Mouse (Mus musculus): ENCODE measurements around the gene Gm10382. TPM values are rescaled to one million over a fixed set of nuclear protein-coding genes. Genes with fewer than 3 reads are reported as not detected.
"Not testable (repeated sequence)": the region's sequence is repeated elsewhere in the genome, so short reads cannot be mapped to it uniquely, and the experiment has no call there.

Gene Gm10382
- polyA plus RNA-seq, 1 experiment from 2014 or later: 1.1 TPM

- no peaks in the 10 kb centered on the region for H3K9me3 ChIP-seq
- H3K36me3 ChIP-seq: peaks cover 57% of the 10 kb centered on the region
- no peak overlapping the region for H3K9ac ChIP-seq
- H3K4me3 ChIP-seq: no peak overlapping the region
- H3K4me1 ChIP-seq: peaks cover 7% of the 10 kb centered on the region; the same call in 1 of the 2 replicates
- ATAC-seq (ENCODE audit: low FRiP score, low read depth): no peak
- WGBS: 86% methylated on average over 4 of the region's 4 CpGs
- no peak overlapping the region for H3K4me2 ChIP-seq (replicated peaks)
- no peaks in the 10 kb centered on the region for H3K27me3 ChIP-seq (replicated peaks)
- H3K27ac ChIP-seq: no peak overlapping the region
Observed at GRCm38 (mm10) chr5:125413763-125414162, 24.6 kb downstream of the Gm10382 start.

- Histone ChIP-seq H3K36me3 (peaks cover 80% of the 10 kb centered on the region), H3K27me3 (replicated peaks) (no peaks in the 10 kb centered on the region), H3K4me2 (replicated peaks) (no peak overlapping the region), H3K9ac (no peak overlapping the region), H3K9me3 (no peaks in the 10 kb centered on the region), H3K4me3 (no peak overlapping the region), H3K27ac (no peak overlapping the region), H3K4me1 (no peaks in the 10 kb centered on the region)
- 95% methylated on average over 8 of the region's 8 CpGs for WGBS
- no peak for ATAC-seq (ENCODE audit: low FRiP score, low read depth)
Observed at GRCm38 (mm10) chr5:125416183-125416582, 27.1 kb downstream of the Gm10382 start.

GRCm38 (mm10) chr5:125418636-125419035 lies 29.5 kb downstream of the Gm10382 start:
- WGBS: 90% methylated on average over 12 of the region's 12 CpGs

GRCm38 (mm10) chr5:125419124-125419523 lies 30.0 kb downstream of the Gm10382 start:
- Histone ChIP-seq H3K4me2 (replicated peaks) (no peak overlapping the region), H3K36me3 (peaks cover 97% of the 10 kb centered on the region), H3K27me3 (replicated peaks) (no peaks in the 10 kb centered on the region), H3K27ac (no peak overlapping the region), H3K4me1 (no peaks in the 10 kb centered on the region), H3K9ac (no peak overlapping the region), H3K4me3 (no peak overlapping the region), H3K9me3 (no peaks in the 10 kb centered on the region)
- ATAC-seq (ENCODE audit: low FRiP score, low read depth): no peak
- WGBS: 86% methylated on average over 11 of the region's 11 CpGs

More at GRCm38 (mm10) chr5:125418636-125419035, 29.5 kb downstream of the Gm10382 start:
- ATAC-seq (ENCODE audit: low FRiP score, low read depth): no peak
- H3K4me3 ChIP-seq: no peak overlapping the region
- H3K9me3 ChIP-seq: no peaks in the 10 kb centered on the region
- no peak overlapping the region for H3K9ac ChIP-seq
- no peak overlapping the region for H3K27ac ChIP-seq
- H3K36me3 ChIP-seq: peaks cover 97% of the 10 kb centered on the region
- no peaks in the 10 kb centered on the region for H3K4me1 ChIP-seq
- H3K4me2 ChIP-seq (replicated peaks): no peak overlapping the region
- no peaks in the 10 kb centered on the region for H3K27me3 ChIP-seq (replicated peaks)

GRCm38 (mm10) chr5:125425698-125426276 lies 36.7 kb downstream of the Gm10382 start:
- no peak overlapping the region for H3K4me2 ChIP-seq (replicated peaks)
- 92% methylated on average over 10 of the region's 10 CpGs for WGBS
- no peaks in the 10 kb centered on the region for H3K27me3 ChIP-seq (replicated peaks)
- no peak overlapping the region for H3K9ac ChIP-seq
- no peak overlapping the region for H3K27ac ChIP-seq
- H3K9me3 ChIP-seq: no peaks in the 10 kb centered on the region
- H3K4me1 ChIP-seq: no peaks in the 10 kb centered on the region
- H3K4me3 ChIP-seq: no peak overlapping the region
- peaks cover 100% of the 10 kb centered on the region for H3K36me3 ChIP-seq
- ATAC-seq (ENCODE audit: low FRiP score, low read depth): no peak

GRCm38 (mm10) chr5:125426343-125426742 lies 37.2 kb downstream of the Gm10382 start:
- peaks cover 100% of the 10 kb centered on the region for H3K36me3 ChIP-seq
- no peaks in the 10 kb centered on the region for H3K4me1 ChIP-seq
- H3K4me2 ChIP-seq (replicated peaks): no peak overlapping the region
- H3K4me3 ChIP-seq: no peak overlapping the region
- 95% methylated on average over 10 of the region's 10 CpGs for WGBS
- no peaks in the 10 kb centered on the region for H3K27me3 ChIP-seq (replicated peaks)
- no peak for ATAC-seq (ENCODE audit: low FRiP score, low read depth)
- H3K27ac ChIP-seq: no peak overlapping the region
- H3K9ac ChIP-seq: no peak overlapping the region
- no peaks in the 10 kb centered on the region for H3K9me3 ChIP-seq

GRCm38 (mm10) chr5:125432324-125432723 lies 43.2 kb downstream of the Gm10382 start:
- H3K27me3 ChIP-seq (replicated peaks); H3K4me1 ChIP-seq; H3K4me3 ChIP-seq; H3K9me3 ChIP-seq; H3K27ac ChIP-seq; H3K9ac ChIP-seq; ATAC-seq (ENCODE audit: low FRiP score, low read depth): not testable (repeated sequence)
- H3K36me3 ChIP-seq: peaks cover 44% of the 10 kb centered on the region
- H3K4me2 ChIP-seq (replicated peaks): 0 out of 2 replicates have a peak overlapping the region, but pooled peaks have one; percentile 86
- 95% methylated on average over 2 of the region's 2 CpGs for WGBS

GRCm38 (mm10) chr5:125433793-125434337 lies 44.7 kb downstream of the Gm10382 start, which contains the start of gene Dhx37:
TSS of gene Dhx37 (minus strand) at chr5:125434121.
- WGBS: under 1% methylated on average over 46 of the region's 46 CpGs
- ATAC-seq (ENCODE audit: low FRiP score, low read depth): peak; percentile 94
- H3K4me3 ChIP-seq: peak within 1 kb of the TSS; percentile 92
- H3K4me1 ChIP-seq: peaks cover 10% of the 10 kb centered on the region
- H3K4me2 ChIP-seq (replicated peaks): peak within 1 kb of the TSS; percentile 86
- no peaks in the 10 kb centered on the region for H3K27me3 ChIP-seq (replicated peaks)
- H3K9ac ChIP-seq: peak within 1 kb of the TSS; percentile 93
- H3K36me3 ChIP-seq: peaks cover 29% of the 10 kb centered on the region
- H3K27ac ChIP-seq: no peak within 1 kb of the TSS
- no peaks in the 10 kb centered on the region for H3K9me3 ChIP-seq

- H3K27ac ChIP-seq; H3K9ac ChIP-seq; H3K9me3 ChIP-seq; H3K27me3 ChIP-seq (replicated peaks); ATAC-seq (ENCODE audit: low FRiP score, low read depth); H3K4me1 ChIP-seq: not testable (repeated sequence)
- H3K36me3 ChIP-seq: peaks cover 24% of the 10 kb centered on the region
- H3K4me2 ChIP-seq (replicated peaks): peak overlapping the region; percentile 86
- H3K4me3 ChIP-seq: peak overlapping the region; percentile 92
- 55% methylated on average over 15 of the region's 15 CpGs for WGBS
Observed at GRCm38 (mm10) chr5:125434347-125434746, 45.2 kb downstream of the Gm10382 start.

Other genes with a start within 250 kb of the Gm10382 start
- 36.0 and 36.9 TPM in 2 replicates for gene Ncor2, start 210.1 kb upstream of the Gm10382 start, polyA plus RNA-seq (2016; fragmentation: Nextera tagmentation; extraction: Ambion mirVana)
- gene Scarb1, start 48.2 kb upstream of the Gm10382 start, polyA plus RNA-seq (2016; fragmentation: Nextera tagmentation; extraction: Ambion mirVana): 26.6 and 28.2 TPM in 2 replicates
- 1,083 and 1,154 TPM in 2 replicates for gene Ubc, start 880 bp downstream of the Gm10382 start, polyA plus RNA-seq (2016; fragmentation: Nextera tagmentation; extraction: Ambion mirVana)
- 15.0 and 15.6 TPM in 2 replicates for gene Dhx37, start 44.8 kb downstream of the Gm10382 start, polyA plus RNA-seq (2016; fragmentation: Nextera tagmentation; extraction: Ambion mirVana)
- 37.0 and 39.2 TPM in 2 replicates for gene Bri3bp, start 52.2 kb downstream of the Gm10382 start, polyA plus RNA-seq (2016; fragmentation: Nextera tagmentation; extraction: Ambion mirVana)
- gene Aacs, start 86.5 kb downstream of the Gm10382 start, polyA plus RNA-seq (2016; fragmentation: Nextera tagmentation; extraction: Ambion mirVana): 63.1 and 67.5 TPM in 2 replicates
- 2.7 and 3.1 TPM in 2 replicates for gene Tmem132b, start 142.5 kb downstream of the Gm10382 start, polyA plus RNA-seq (2016; fragmentation: Nextera tagmentation; extraction: Ambion mirVana)

Data from neural tube, embryonic 12.5 days (tissue).